Mouse (Mus musculus) midbrain, embryonic 10.5 days (tissue): ENCODE measurements around the gene 4932438A13Rik. TPM values are rescaled to one million over a fixed set of nuclear protein-coding genes. Genes with fewer than 3 reads are reported as not detected.

Experiments
- DNase-seq: peaks from one replicate; pipeline ENCODE4 v3.0.0-alpha.2; 2017; ENCODE audit warnings: low spot score
- H3K27ac ChIP-seq: fragments of 300-500 bp; sonication (generic); replicated peaks from 2 replicates; pipeline ENCODE4 v1.5.1; 2016; ENCODE audit warnings: mild to moderate bottlenecking
- H3K27me3 ChIP-seq: fragments of 300-500 bp; sonication (generic); 2 replicates; pipeline ENCODE4 v1.6.1; 2016; ENCODE audit warnings: low read depth, mild to moderate bottlenecking; ENCODE audit not compliant: poor library complexity, severe bottlenecking
- H3K36me3 ChIP-seq: fragments of 300-500 bp; sonication (generic); 2 replicates; pipeline ENCODE4 v1.6.1; 2016; ENCODE audit warnings: mild to moderate bottlenecking, moderate library complexity
- H3K4me1 ChIP-seq: fragments of 300-500 bp; sonication (generic); 2 replicates; pipeline ENCODE4 v1.6.1; 2016
- H3K4me3 ChIP-seq: fragments of 300-500 bp; sonication (generic); 2 replicates; pipeline ENCODE4 v1.5.1; 2016; ENCODE audit warnings: mild to moderate bottlenecking, moderate library complexity
- H3K9me3 ChIP-seq: fragments of 300-500 bp; sonication (generic); replicated peaks from 2 replicates; pipeline ENCODE4 v1.6.1; 2016; ENCODE audit warnings: mild to moderate bottlenecking
- WGBS: fragments of 180-500 bp; shearing (Covaris S2); methylation state at CpG from one replicate; pipeline ENCODE4 v1.1.7; 2016; 5-methylcytosine and 5-hydroxymethylcytosine counted together
- polyA plus RNA-seq: library from polyadenylated mRNA; unstranded; fragments of >200 nt; fragmentation: Nextera tagmentation; extraction: Ambion mirVana; gene quantifications from 2 replicates; pipeline ENCODE4 v1.2.1, GENCODE M21; 2016

4932438A13Rik gene
- polyA plus RNA-seq, 1 experiment from 2014 or later = 31.2 TPM

- Histone ChIP-seq H3K36me3 (peaks cover 39% of the 10 kb centered on the region), H3K9me3 (no peaks in the 10 kb centered on the region), H3K27ac (no peak overlapping the region), H3K4me1 (no peaks in the 10 kb centered on the region), H3K4me3 (no peak overlapping the region), H3K27me3 (no peaks in the 10 kb centered on the region)
- WGBS = 89% methylated on average over 2 of the region's 2 CpGs
- DNase-seq = no peak
Observed at GRCm38 (mm10) chr3:37037979-37038378, 175.1 kb downstream of the 4932438A13Rik start.

- no peaks in the 10 kb centered on the region for H3K9me3 ChIP-seq
Observed at GRCm38 (mm10) chr3:37039811-37040210, 176.9 kb downstream of the 4932438A13Rik start.

GRCm38 (mm10) chr3:37051491-37051890 is 188.6 kb downstream of the 4932438A13Rik start:
- DNase-seq = no peak
- Histone ChIP-seq H3K36me3 (peaks cover 35% of the 10 kb centered on the region), H3K27me3 (no peaks in the 10 kb centered on the region), H3K9me3 (no peaks in the 10 kb centered on the region), H3K4me1 (no peaks in the 10 kb centered on the region), H3K27ac (no peak overlapping the region), H3K4me3 (no peak overlapping the region)
- 91% methylated on average over 1 of the region's 1 CpGs for WGBS

More at GRCm38 (mm10) chr3:37039811-37040210, 176.9 kb downstream of the 4932438A13Rik start:
- H3K27ac ChIP-seq = no peak overlapping the region
- no peak for DNase-seq
- H3K4me1 ChIP-seq = no peaks in the 10 kb centered on the region
- no peaks in the 10 kb centered on the region for H3K27me3 ChIP-seq
- H3K4me3 ChIP-seq = no peak overlapping the region
- H3K36me3 ChIP-seq = peaks cover 41% of the 10 kb centered on the region

GRCm38 (mm10) chr3:37063406-37063805 is 200.5 kb downstream of the 4932438A13Rik start, which contains the start of gene Adad1:
Gene Adad1 (plus strand): TSS chr3:37063527.
- peak within 1 kb of the TSS; percentile 33 for H3K4me3 ChIP-seq
- peak; percentile 12 for DNase-seq

GRCm38 (mm10) chr3:37073211-37073610 is 210.3 kb downstream of the 4932438A13Rik start:
- H3K36me3 ChIP-seq = no peaks in the 10 kb centered on the region
- no peak overlapping the region for H3K27ac ChIP-seq
- H3K4me3 ChIP-seq = no peak overlapping the region
- no peaks in the 10 kb centered on the region for H3K27me3 ChIP-seq
- peaks cover 12% of the 10 kb centered on the region; the same call in 1 of the 2 replicates for H3K9me3 ChIP-seq
- no peaks in the 10 kb centered on the region for H3K4me1 ChIP-seq
- no peak for DNase-seq

More at GRCm38 (mm10) chr3:37063406-37063805, 200.5 kb downstream of the 4932438A13Rik start, which contains the start of gene Adad1:
- Histone ChIP-seq H3K9me3 (peaks cover 31% of the 10 kb centered on the region), H3K36me3 (no peaks in the 10 kb centered on the region), H3K27ac (no peak within 1 kb of the TSS; the same call in 1 of the 2 replicates), H3K4me1 (no peaks in the 10 kb centered on the region), H3K27me3 (no peaks in the 10 kb centered on the region)
- WGBS = 54% methylated on average over 39 of the region's 39 CpGs

DNA sequence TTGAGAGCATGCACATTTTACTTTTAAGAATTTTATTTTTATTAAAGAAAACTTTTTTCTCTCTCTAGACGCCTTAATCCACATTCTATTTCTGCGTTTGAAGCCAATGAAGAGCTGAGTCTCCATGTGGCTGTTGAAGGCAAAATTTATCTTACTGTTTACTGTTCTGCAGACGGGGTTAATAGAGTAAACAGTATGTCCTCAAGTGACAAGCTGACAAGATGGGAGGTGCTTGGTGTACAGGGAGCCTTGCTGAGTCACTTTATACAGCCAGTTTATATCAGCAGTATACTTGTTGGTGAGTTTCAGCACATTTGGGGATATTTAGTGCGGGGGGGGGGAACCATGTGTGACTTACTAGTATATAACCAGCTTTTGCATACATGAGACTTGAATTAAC is 222.0 kb downstream of the 4932438A13Rik start:
- Histone ChIP-seq H3K27ac (no peak overlapping the region), H3K4me3 (no peak overlapping the region), H3K4me1 (no peaks in the 10 kb centered on the region), H3K27me3 (no peaks in the 10 kb centered on the region), H3K36me3 (no peaks in the 10 kb centered on the region), H3K9me3 (no peaks in the 10 kb centered on the region)
- no peak for DNase-seq
- 80% methylated on average over 4 of the region's 4 CpGs for WGBS

- Histone ChIP-seq H3K9me3 (no peaks in the 10 kb centered on the region), H3K4me1 (no peaks in the 10 kb centered on the region), H3K36me3 (no peaks in the 10 kb centered on the region), H3K4me3 (no peak overlapping the region), H3K27ac (no peak overlapping the region), H3K27me3 (no peaks in the 10 kb centered on the region)
- no peak for DNase-seq
Observed at GRCm38 (mm10) chr3:37090721-37091120, 227.8 kb downstream of the 4932438A13Rik start.

Other genes starting within 250 kb of the 4932438A13Rik start
- 20.6 and 22.1 TPM in 2 replicates for gene Bbs7, start 249.6 kb upstream of the 4932438A13Rik start, polyA plus RNA-seq
- 4.2 and 4.9 TPM in 2 replicates for gene Trpc3, start 172.9 kb upstream of the 4932438A13Rik start, polyA plus RNA-seq
- gene Adad1, start 200.4 kb downstream of the 4932438A13Rik start, polyA plus RNA-seq = 0.66 and 0.67 TPM in 2 replicates